Mouse (Mus musculus) MEL (cell line): ENCODE measurements around the gene Tmem174. TPM values are rescaled to one million over a fixed set of nuclear protein-coding genes. Genes with fewer than 3 reads are reported as not detected.

Source experiments
- DNase-seq: peaks from one replicate; pipeline ENCODE4 v3.0.0; 2011; ENCODE audit warnings: low read depth, low spot score
- H3K27ac ChIP-seq: 2 replicates; pipeline ENCODE4 v1.5.1; 2012; ENCODE audit warnings: low read depth, mild to moderate bottlenecking, control low read depth, low read length, moderate library complexity; ENCODE audit not compliant: control insufficient read depth
- H3K27me3 ChIP-seq, 2 experiments: fragments of 150-350 bp in 1 of 2; sonication (generic) in 1 of 2; 2 replicates each; pipeline ENCODE4 v1.6.1; 2012; ENCODE audit warnings: low read length in 2 of 2, mild to moderate bottlenecking in 2 of 2, improper control_type of control experiment in 1 of 2, moderate library complexity in 1 of 2; ENCODE audit not compliant: insufficient read depth in 2 of 2, control insufficient read depth in 1 of 2
- H3K36me3 ChIP-seq, 2 experiments: 2 replicates each; pipeline ENCODE4 v1.6.1; 2012 to 2014; ENCODE audit warnings: low read length in 2 of 2, improper control_type of control experiment in 1 of 2, inconsistent platforms in 1 of 2, mild to moderate bottlenecking in 1 of 2; ENCODE audit not compliant: insufficient read depth in 2 of 2, control insufficient read depth in 1 of 2
- H3K4me1 ChIP-seq, 2 experiments: fragments of 150-350 bp in 1 of 2; sonication (generic) in 1 of 2; 2 replicates each; pipeline ENCODE4 v1.6.1; 2012; ENCODE audit warnings: low read length in 2 of 2, improper control_type of control experiment in 1 of 2, mild to moderate bottlenecking in 1 of 2; ENCODE audit not compliant: insufficient read depth in 2 of 2, control insufficient read depth in 1 of 2
- H3K4me3 ChIP-seq, 2 experiments: fragments of 150-350 bp in 1 of 2; sonication (generic) in 1 of 2; 2 replicates each; pipeline ENCODE4 v1.5.1; 2012; ENCODE audit warnings: low read depth in 2 of 2, low read length in 2 of 2, mild to moderate bottlenecking in 2 of 2, moderate library complexity in 2 of 2, control low read depth in 1 of 2, improper control_type of control experiment in 1 of 2; ENCODE audit not compliant: control insufficient read depth in 1 of 2, insufficient read depth in 1 of 2
- H3K79me2 ChIP-seq: 2 replicates; pipeline ENCODE4 v1.6.1; 2012; ENCODE audit warnings: mild to moderate bottlenecking, low read length, moderate library complexity; ENCODE audit not compliant: control insufficient read depth, poor library complexity, insufficient read depth
- H3K9ac ChIP-seq: 2 replicates; pipeline ENCODE4 v1.6.1; 2012; ENCODE audit warnings: low read depth, mild to moderate bottlenecking, control low read depth, low read length, moderate library complexity; ENCODE audit not compliant: control insufficient read depth, poor library complexity, severe bottlenecking
- H3K9me3 ChIP-seq: fragments of 150-350 bp; sonication (generic); replicated peaks from 2 replicates; pipeline ENCODE4 v1.6.1; 2012; ENCODE audit warnings: mild to moderate bottlenecking, low read length, improper control_type of control experiment, moderate library complexity; ENCODE audit not compliant: insufficient read depth
- BHLHE40 ChIP-seq: IDR thresholded peaks from 2 replicates; pipeline ENCODE4 v1.6.1; 2012; ENCODE audit warnings: low read depth, mild to moderate bottlenecking, inconsistent platforms, low read length, improper control_type of control experiment, borderline replicate concordance
- CHD1 ChIP-seq: IDR thresholded peaks from 2 replicates; pipeline ENCODE4 v1.6.1; 2012; ENCODE audit warnings: low read depth, mild to moderate bottlenecking, inconsistent platforms, low read length, improper control_type of control experiment
- CHD2 ChIP-seq: IDR thresholded peaks from 2 replicates; pipeline ENCODE4 v1.6.1; 2011; ENCODE audit warnings: low read length, improper control_type of control experiment
- EP300 ChIP-seq, 2 experiments: IDR thresholded peaks; 2 replicates each; pipeline ENCODE4 v1.6.1; 2011; ENCODE audit warnings: improper control_type of control experiment in 2 of 2, low read length in 2 of 2, low read depth in 1 of 2, mild to moderate bottlenecking in 1 of 2
- GABPA ChIP-seq: IDR thresholded peaks from 2 replicates; pipeline ENCODE4 v1.6.1; 2012; ENCODE audit warnings: low read depth, mild to moderate bottlenecking, inconsistent platforms, low read length, improper control_type of control experiment, moderate library complexity
- KAT2A ChIP-seq: conservative IDR thresholded peaks from 2 replicates; pipeline ENCODE4 v1.6.1; 2012; ENCODE audit warnings: low read depth, low read length, improper control_type of control experiment, inconsistent platforms
- MAFK ChIP-seq: IDR thresholded peaks from 2 replicates; pipeline ENCODE4 v1.6.1; 2011; ENCODE audit warnings: low read depth, mild to moderate bottlenecking, low read length, improper control_type of control experiment, borderline replicate concordance
- MXI1 ChIP-seq: IDR thresholded peaks from 2 replicates; pipeline ENCODE4 v1.6.1; 2011; ENCODE audit warnings: mild to moderate bottlenecking, low read depth, low read length, improper control_type of control experiment
- MYB ChIP-seq: IDR thresholded peaks from 2 replicates; pipeline ENCODE4 v1.6.1; 2011; ENCODE audit warnings: mild to moderate bottlenecking, low read depth, low read length, improper control_type of control experiment
- MYC ChIP-seq: IDR thresholded peaks from 2 replicates; pipeline ENCODE4 v1.6.1; 2011; ENCODE audit warnings: low read depth, mild to moderate bottlenecking, low read length, improper control_type of control experiment, moderate library complexity
- NELFE ChIP-seq: IDR thresholded peaks from 2 replicates; pipeline ENCODE4 v1.6.1; 2011; ENCODE audit warnings: low read depth, low read length, improper control_type of control experiment
- RAD21 ChIP-seq: IDR thresholded peaks from 2 replicates; pipeline ENCODE4 v1.6.1; 2011; ENCODE audit warnings: mild to moderate bottlenecking, low read depth, low read length, improper control_type of control experiment
- SMC3 ChIP-seq: IDR thresholded peaks from 2 replicates; pipeline ENCODE4 v1.6.1; 2011; ENCODE audit warnings: low read depth, low read length, improper control_type of control experiment
- TBP ChIP-seq: IDR thresholded peaks from 2 replicates; pipeline ENCODE4 v1.8.0; 2011; ENCODE audit warnings: low read depth, low read length, improper control_type of control experiment
- TCF12 ChIP-seq: IDR thresholded peaks from 2 replicates; pipeline ENCODE4 v1.6.1; 2014; ENCODE audit warnings: low read depth, mild to moderate bottlenecking, inconsistent platforms, low read length, improper control_type of control experiment, moderate library complexity
- UBTF ChIP-seq: IDR thresholded peaks from 2 replicates; pipeline ENCODE4 v1.6.1; 2012; ENCODE audit warnings: low read depth, mild to moderate bottlenecking, inconsistent platforms, low read length, improper control_type of control experiment, moderate library complexity, borderline replicate concordance; ENCODE audit not compliant: insufficient read depth
- ZC3H11A ChIP-seq: IDR thresholded peaks from 2 replicates; pipeline ENCODE4 v1.6.1; 2012; ENCODE audit warnings: low read depth, mild to moderate bottlenecking, inconsistent platforms, low read length, improper control_type of control experiment
- ZKSCAN1 ChIP-seq: IDR thresholded peaks from 2 replicates; pipeline ENCODE4 v1.6.1; 2012; ENCODE audit warnings: low read depth, mild to moderate bottlenecking, inconsistent platforms, low read length, improper control_type of control experiment, moderate library complexity
- polyA plus RNA-seq, 2 experiments: library from polyadenylated mRNA; stranded (reverse) in 1 of 2; unstranded in 1 of 2; fragments of >175 nt in 1 of 2; fragments of >200 nt in 1 of 2; gene quantifications; 2 replicates each; pipeline versions ENCODE4 v1.2.1 to v1.2.4; 2012; ENCODE audit warnings: low replicate concordance in 2 of 2, low read depth in 1 of 2; ENCODE audit not compliant: insufficient read length in 2 of 2, insufficient read depth in 1 of 2, missing spikeins in 1 of 2
- total RNA-seq: library from RNA; depleted of rRNA; stranded (reverse); fragments of 300-350 nt; gene quantifications from 2 replicates; pipeline ENCODE4 v1.2.3, GENCODE M21; 2012

Gene Tmem174
- total and polyA plus RNA-seq, 3 experiments, result not detected

DNA sequence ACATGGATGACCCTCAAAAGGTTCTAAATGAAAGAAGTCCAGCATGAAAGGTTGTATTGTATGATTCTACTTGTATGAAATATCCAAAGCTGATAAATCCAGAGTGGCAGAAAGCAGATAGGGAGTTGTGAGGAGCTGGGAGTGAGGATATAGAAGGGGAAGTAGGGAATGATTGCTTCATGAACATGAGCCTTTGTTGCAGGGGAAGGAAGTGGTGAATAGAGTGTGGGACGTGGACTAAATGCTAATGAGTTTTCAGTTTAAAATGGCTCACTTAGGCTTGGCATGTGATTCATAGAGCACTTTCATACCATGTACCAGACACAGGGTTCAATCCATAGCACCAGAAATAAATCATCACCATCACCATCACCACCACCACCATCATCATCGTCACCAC lies 46.2 kb upstream of the Tmem174 start:
- H3K4me3 ChIP-seq, result no peak overlapping the region
- H3K27ac ChIP-seq, result no peak overlapping the region
- no peak for DNase-seq
- no peaks in the 10 kb centered on the region for H3K9me3 ChIP-seq
- H3K27me3 ChIP-seq, result no peaks in the 10 kb centered on the region
- H3K9ac ChIP-seq, result no peak overlapping the region
- no peaks in the 10 kb centered on the region for H3K79me2 ChIP-seq
- no peaks in the 10 kb centered on the region for H3K4me1 ChIP-seq
- no peaks in the 10 kb centered on the region for H3K36me3 ChIP-seq
- TF ChIP-seq GABPA (no peak), BHLHE40 (no peak), SMC3 (no peak), ZKSCAN1 (no peak), MAFK (no peak), TBP (no peak), CHD2 (no peak), ZC3H11A (no peak)

DNA sequence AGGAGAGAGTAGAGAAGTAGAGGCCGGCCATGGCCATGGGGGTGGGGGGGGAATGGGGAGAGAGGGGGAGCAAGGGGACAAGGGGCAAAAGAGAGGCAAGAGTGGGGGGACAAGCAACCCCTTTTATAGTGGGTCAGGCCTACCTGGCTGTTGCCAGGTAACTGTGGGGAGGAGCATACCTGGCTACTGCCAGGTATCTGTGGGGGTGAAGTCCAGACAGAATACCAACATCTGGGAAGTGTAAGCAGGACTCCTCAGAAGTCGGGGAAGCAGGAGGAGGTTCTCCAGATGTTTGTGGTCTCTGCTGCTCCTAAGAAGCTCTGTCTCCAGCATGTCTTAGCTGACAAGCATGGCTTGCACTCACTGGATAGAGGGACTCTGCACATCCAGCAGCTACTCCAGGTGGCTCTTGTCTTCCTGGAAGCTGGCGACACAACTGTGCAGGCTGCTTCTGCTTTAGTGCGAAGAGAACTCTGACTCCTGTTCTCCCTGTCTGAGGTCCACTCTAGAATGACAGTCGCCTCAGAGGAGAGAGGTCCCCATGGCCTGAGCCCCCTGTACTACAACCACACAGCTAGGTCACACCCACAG lies 43.4 kb upstream of the Tmem174 start:
- Histone ChIP-seq H3K9ac (no peak overlapping the region), H3K4me3 (no peak overlapping the region), H3K36me3 (no peaks in the 10 kb centered on the region), H3K9me3 (no peaks in the 10 kb centered on the region), H3K79me2 (no peaks in the 10 kb centered on the region), H3K27me3 (no peaks in the 10 kb centered on the region), H3K4me1 (no peaks in the 10 kb centered on the region), H3K27ac (no peak overlapping the region)
- no peak for DNase-seq
- TF ChIP-seq EP300 (IDR thresholded peaks at IDR 0.05; ENCODE audit: low read depth in 1 of 2, low read length in 2 of 2), result no peak
- TF ChIP-seq MYC, result no peak
- no peak for TF ChIP-seq RAD21
- TF ChIP-seq MXI1, result no peak
- TF ChIP-seq NELFE, result no peak
- TF ChIP-seq UBTF, result no peak
- TF ChIP-seq CHD1, result no peak
- no peak for TF ChIP-seq MYB
- TF ChIP-seq ZC3H11A, result no peak
- no peak for TF ChIP-seq KAT2A
- no peak for TF ChIP-seq TCF12
